Mouse (Mus musculus): ENCODE data around the gene Arid3b. TPM values are rescaled to one million over a fixed set of nuclear protein-coding genes. Genes with fewer than 3 reads are reported as not detected.
A peak's percentile ranks its signal among the peaks of the same experiment; 100 is the strongest.

Arid3b gene
- polyA plus RNA-seq, 1 experiment from 2014 or later = 4.9 TPM

DNA sequence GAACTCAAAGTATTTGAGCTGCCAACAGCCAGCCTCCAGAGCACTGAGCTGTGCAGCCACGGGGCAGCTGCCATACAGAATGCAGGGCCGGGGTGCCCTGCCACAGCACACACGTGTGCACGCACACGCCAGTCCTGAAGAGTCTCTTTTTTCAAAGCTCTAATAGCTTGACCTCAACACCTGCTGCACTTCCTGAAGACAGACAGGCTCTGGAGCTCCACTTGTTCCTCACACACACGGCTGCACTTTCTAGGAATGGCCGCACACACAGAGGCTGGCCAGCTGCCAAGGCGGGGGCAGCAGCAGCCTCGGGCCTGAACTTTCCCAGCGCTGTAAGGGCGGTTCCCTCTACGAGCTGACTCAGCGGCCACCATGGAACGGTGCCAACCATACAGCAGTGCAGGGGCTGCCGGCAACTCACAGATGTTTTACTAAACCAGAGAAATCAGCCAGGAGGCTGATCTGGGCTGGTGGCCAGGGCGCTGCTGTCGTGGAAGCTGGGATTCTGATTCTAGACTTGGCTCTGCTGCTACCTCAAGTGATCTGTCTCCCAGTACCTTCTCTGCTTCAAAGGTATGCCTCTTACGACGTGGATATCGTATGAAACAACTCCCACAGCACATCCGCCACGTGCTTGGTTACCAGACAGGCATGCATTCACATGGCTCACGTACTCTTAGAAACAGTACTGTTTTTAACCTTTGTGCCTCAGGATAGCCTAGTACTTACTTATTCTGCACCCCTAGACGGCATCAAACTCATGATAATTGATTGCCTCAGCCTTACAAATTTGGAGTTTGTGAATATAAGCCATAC lies 5.1 kb downstream of the Arid3b start:
- Histone ChIP-seq H3K4me3 (ENCODE audit: low read depth, low read length) (no peak overlapping the region), H3K27ac (ENCODE audit: low read depth) (peak overlapping the region; percentile 69), H3K4me2 (peak overlapping the region; percentile 40), H3K4me1 (ENCODE audit: insufficient read depth) (peaks cover 13% of the 10 kb centered on the region), H3K9me3 (ENCODE audit: low read depth, low read length) (no peaks in the 10 kb centered on the region), H3K9ac (0 out of 2 replicates have a peak overlapping the region, but pooled peaks have one; percentile 2), H3K36me3 (ENCODE audit: insufficient read depth) (no peaks in the 10 kb centered on the region), H3K27me3 (ENCODE audit: insufficient read depth, low read length) (peaks cover 26% of the 10 kb centered on the region)
- ATAC-seq (ENCODE audit: insufficient read depth) (peak; percentile 97), DNase-seq (peak; percentile 100)
- WGBS = 4% methylated on average over 24 of the region's 24 CpGs
- TF ChIP-seq CTCF (IDR thresholded peaks at IDR 0.05; ENCODE audit: low read depth) = no peak

GRCm38 (mm10) chr9:57829812-57830557 lies 6.6 kb downstream of the Arid3b start:
- Histone ChIP-seq H3K4me1 (ENCODE audit: insufficient read depth) (peaks cover 13% of the 10 kb centered on the region), H3K36me3 (ENCODE audit: insufficient read depth) (no peaks in the 10 kb centered on the region), H3K4me3 (ENCODE audit: low read depth, low read length) (no peak overlapping the region), H3K9me3 (ENCODE audit: low read depth, low read length) (no peaks in the 10 kb centered on the region), H3K4me2 (peak overlapping the region; percentile 40), H3K27me3 (ENCODE audit: insufficient read depth, low read length) (peaks cover 19% of the 10 kb centered on the region), H3K27ac (ENCODE audit: low read depth) (no peak overlapping the region; the same call in 1 of the 2 replicates), H3K9ac (no peak overlapping the region)
- no peak for DNase-seq
- ATAC-seq (ENCODE audit: insufficient read depth) = no peak
- WGBS = 61% methylated on average over 6 of the region's 6 CpGs
- TF ChIP-seq CTCF (IDR thresholded peaks at IDR 0.05; ENCODE audit: low read depth) = no peak

GRCm38 (mm10) chr9:57823397-57823796 lies 13.2 kb downstream of the Arid3b start:
- 92% methylated on average over 1 of the region's 1 CpGs for WGBS
- Histone ChIP-seq H3K9ac (no peak overlapping the region), H3K27me3 (ENCODE audit: insufficient read depth, low read length) (no peaks in the 10 kb centered on the region), H3K4me3 (ENCODE audit: low read depth, low read length) (no peak overlapping the region), H3K9me3 (ENCODE audit: low read depth, low read length) (no peaks in the 10 kb centered on the region), H3K27ac (ENCODE audit: low read depth) (no peak overlapping the region), H3K36me3 (ENCODE audit: insufficient read depth) (no peaks in the 10 kb centered on the region), H3K4me1 (ENCODE audit: insufficient read depth) (no peaks in the 10 kb centered on the region), H3K4me2 (no peak overlapping the region)
- ATAC-seq (ENCODE audit: insufficient read depth) (no peak), DNase-seq (no peak)
- TF ChIP-seq CTCF (IDR thresholded peaks at IDR 0.05; ENCODE audit: low read depth) = no peak

DNA sequence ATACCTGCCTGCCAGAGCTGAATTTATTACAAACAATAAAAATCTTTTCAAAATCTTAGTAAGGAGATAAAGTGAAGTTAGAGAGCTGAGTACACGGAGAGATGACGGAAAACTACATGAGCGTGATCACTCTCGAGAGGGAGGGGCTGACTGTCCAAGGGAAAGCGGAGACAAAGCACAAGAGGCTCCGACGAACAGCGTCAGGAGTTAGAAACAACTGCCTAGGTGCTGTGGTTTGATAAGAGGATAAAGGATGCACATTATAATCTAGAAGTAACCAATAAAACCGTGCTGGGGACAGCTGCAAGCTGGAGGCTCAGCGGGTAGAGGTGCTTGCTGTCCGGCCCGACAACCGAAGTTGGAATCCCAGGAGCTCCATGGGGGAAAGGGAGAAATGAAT lies 13.8 kb downstream of the Arid3b start:
- H3K4me1 ChIP-seq (ENCODE audit: insufficient read depth) = no peaks in the 10 kb centered on the region; the same call in 1 of the 2 replicates
- H3K27ac ChIP-seq (ENCODE audit: low read depth) = no peak overlapping the region
- H3K27me3 ChIP-seq (ENCODE audit: insufficient read depth, low read length) = no peaks in the 10 kb centered on the region
- no peak overlapping the region for H3K4me3 ChIP-seq (ENCODE audit: low read depth, low read length)
- no peaks in the 10 kb centered on the region for H3K36me3 ChIP-seq (ENCODE audit: insufficient read depth)
- DNase-seq = no peak
- no peak overlapping the region for H3K4me2 ChIP-seq
- no peak for ATAC-seq (ENCODE audit: insufficient read depth)
- 60% methylated on average over 13 of the region's 13 CpGs for WGBS
- H3K9me3 ChIP-seq (ENCODE audit: low read depth, low read length) = no peaks in the 10 kb centered on the region
- no peak for TF ChIP-seq CTCF (IDR thresholded peaks at IDR 0.05; ENCODE audit: low read depth)
- H3K9ac ChIP-seq = no peak overlapping the region

GRCm38 (mm10) chr9:57820186-57821080 lies 16.2 kb downstream of the Arid3b start:
- Histone ChIP-seq H3K36me3 (ENCODE audit: insufficient read depth) (no peaks in the 10 kb centered on the region), H3K27ac (ENCODE audit: low read depth) (no peak overlapping the region), H3K27me3 (ENCODE audit: insufficient read depth, low read length) (no peaks in the 10 kb centered on the region), H3K9me3 (ENCODE audit: low read depth, low read length) (no peaks in the 10 kb centered on the region), H3K9ac (no peak overlapping the region), H3K4me1 (ENCODE audit: insufficient read depth) (peaks cover 11% of the 10 kb centered on the region), H3K4me3 (ENCODE audit: low read depth, low read length) (no peak overlapping the region), H3K4me2 (no peak overlapping the region)
- WGBS = 64% methylated on average over 16 of the region's 16 CpGs
- ATAC-seq (ENCODE audit: insufficient read depth) (no peak), DNase-seq (no peak)
- TF ChIP-seq CTCF (IDR thresholded peaks at IDR 0.05; ENCODE audit: low read depth) = no peak

- peak; percentile 63; the same call in 1 of the 2 replicates for ATAC-seq (ENCODE audit: insufficient read depth)
- H3K4me1 ChIP-seq (ENCODE audit: insufficient read depth) = peaks cover 15% of the 10 kb centered on the region
- H3K4me3 ChIP-seq (ENCODE audit: low read depth, low read length) = no peak overlapping the region
- peak; percentile 68 for DNase-seq
- H3K9me3 ChIP-seq (ENCODE audit: low read depth, low read length) = no peaks in the 10 kb centered on the region
- H3K9ac ChIP-seq = no peak overlapping the region
- 6% methylated on average over 6 of the region's 6 CpGs for WGBS
- H3K36me3 ChIP-seq (ENCODE audit: insufficient read depth) = no peaks in the 10 kb centered on the region
- H3K27me3 ChIP-seq (ENCODE audit: insufficient read depth, low read length) = no peaks in the 10 kb centered on the region
- peak overlapping the region; percentile 73; the same call in 1 of the 2 replicates for H3K27ac ChIP-seq (ENCODE audit: low read depth)
- TF ChIP-seq CTCF (IDR thresholded peaks at IDR 0.05; ENCODE audit: low read depth) = no peak
- H3K4me2 ChIP-seq = peak overlapping the region; percentile 40; the same call in 1 of the 2 replicates
Observed at GRCm38 (mm10) chr9:57817220-57817667, 19.3 kb downstream of the Arid3b start.

All from lung, embryonic 14.5 days (tissue).